Mouse (Mus musculus): ENCODE results near the gene Rpa1. TPM values are rescaled to one million over a fixed set of nuclear protein-coding genes. Genes with fewer than 3 reads are reported as not detected.
"Not testable (repeated sequence)": the region's sequence is repeated elsewhere in the genome, so short reads cannot be mapped to it uniquely, and the experiment has no call there.

Rpa1 gene
- 78.6 and 82.2 TPM in 2 replicates for polyA plus RNA-seq (2015; fragmentation: Nextera tagmentation; extraction: Ambion mirVana)

DNA sequence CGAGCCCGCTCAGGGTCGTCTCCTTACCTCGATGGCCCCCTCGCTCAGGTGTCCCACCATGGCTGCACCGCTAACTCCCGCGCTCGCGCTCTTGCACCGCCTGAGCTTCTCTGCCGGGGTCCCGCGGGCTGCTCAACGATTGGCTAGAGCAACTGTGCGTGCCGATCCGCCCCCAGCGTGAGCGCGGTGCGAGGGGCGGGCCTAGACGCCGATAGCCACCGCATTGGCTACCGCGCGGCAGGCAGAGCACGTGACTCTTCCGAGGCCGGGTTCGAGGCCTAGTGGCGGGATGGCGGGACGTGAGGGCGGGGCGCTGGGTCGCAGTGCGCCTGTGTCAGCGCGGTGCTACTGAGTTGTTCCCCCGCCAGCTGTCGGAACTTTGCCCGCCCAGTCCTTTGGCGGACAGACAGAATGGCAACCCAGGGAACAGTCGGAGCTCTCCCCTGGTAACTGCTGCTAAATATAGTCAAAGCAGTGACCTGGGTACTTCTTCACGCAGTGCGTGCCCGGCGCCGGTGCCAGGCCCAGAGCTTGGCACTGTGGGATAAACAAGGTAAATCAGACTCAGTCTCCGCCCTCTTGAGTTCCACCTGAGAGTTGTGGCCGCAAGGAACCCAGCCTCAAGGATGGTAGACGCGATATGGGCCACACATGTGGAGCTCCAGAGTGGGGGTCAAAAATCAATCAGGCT, at the start of gene Rpa1, which contains the start of gene Smyd4:
Gene Rpa1 (minus strand): TSS at position 126 of the 691 bp plus-strand sequence.
Gene Smyd4 (plus strand): TSS at position 235 of the 691 bp plus-strand sequence.
- H3K4me2 ChIP-seq (ENCODE audit: low read depth, low read length): peak within 1 kb of the TSS; percentile 94
- peak within 1 kb of the TSS; percentile 80 for H3K27ac ChIP-seq (ENCODE audit: low read length)
- H3K4me1 ChIP-seq (ENCODE audit: control insufficient read depth, low read depth, low read length): peaks cover 29% of the 10 kb centered on the region
- peak within 1 kb of the TSS; percentile 91 for H3K9ac ChIP-seq (ENCODE audit: low read depth, low read length)
- under 1% methylated on average over 56 of the region's 56 CpGs for WGBS (ENCODE audit: insufficient replicate concordance)
- peak; percentile 100 for ATAC-seq (ENCODE audit: low read depth)
- H3K27me3 ChIP-seq (ENCODE audit: control insufficient read depth, insufficient read depth, low read depth, low read length): no peaks in the 10 kb centered on the region
- no peaks in the 10 kb centered on the region for H3K36me3 ChIP-seq (ENCODE audit: control insufficient read depth, insufficient read depth)
- peak within 1 kb of the TSS; percentile 81 for H3K4me3 ChIP-seq (ENCODE audit: low read depth, low read length)
- no peaks in the 10 kb centered on the region for H3K9me3 ChIP-seq (replicated peaks; ENCODE audit: control insufficient read depth, low read length)

DNA sequence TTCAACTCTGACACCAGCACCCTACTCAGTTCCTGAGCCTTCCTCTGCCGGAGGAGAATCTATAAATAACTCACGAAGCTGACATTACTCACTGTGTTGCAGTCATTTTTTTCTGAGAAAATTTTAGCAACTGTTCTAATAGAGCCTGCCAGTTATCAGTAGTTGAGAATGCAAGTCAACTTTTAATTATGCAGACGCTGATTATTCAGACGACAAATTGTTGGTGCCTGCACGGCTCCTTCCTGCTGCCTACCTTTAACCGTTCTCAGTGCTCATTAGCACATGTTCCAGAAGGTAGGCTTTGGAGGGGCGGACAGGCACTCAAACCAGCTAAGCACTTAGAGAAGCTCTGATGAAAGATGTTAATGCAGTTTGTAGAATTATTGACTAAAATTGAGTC, 49.3 kb upstream of the Rpa1 start:
- H3K27me3 ChIP-seq (ENCODE audit: control insufficient read depth, insufficient read depth, low read depth, low read length): no peaks in the 10 kb centered on the region
- H3K36me3 ChIP-seq (ENCODE audit: control insufficient read depth, insufficient read depth): no peaks in the 10 kb centered on the region
- whole genome bisulfite sequencing (ENCODE audit: insufficient replicate concordance): 55% methylated on average over 7 of the region's 7 CpGs
- H3K9me3 ChIP-seq (replicated peaks; ENCODE audit: control insufficient read depth, low read length): no peaks in the 10 kb centered on the region
- H3K4me3 ChIP-seq (ENCODE audit: low read depth, low read length): no peak overlapping the region
- no peak overlapping the region for H3K4me2 ChIP-seq (ENCODE audit: low read depth, low read length)
- no peaks in the 10 kb centered on the region; the same call in 1 of the 2 replicates for H3K4me1 ChIP-seq (ENCODE audit: control insufficient read depth, low read depth, low read length)
- H3K9ac ChIP-seq (ENCODE audit: low read depth, low read length): no peak overlapping the region
- H3K27ac ChIP-seq (ENCODE audit: low read length): no peak overlapping the region
- no peak for ATAC-seq (ENCODE audit: low read depth)

DNA sequence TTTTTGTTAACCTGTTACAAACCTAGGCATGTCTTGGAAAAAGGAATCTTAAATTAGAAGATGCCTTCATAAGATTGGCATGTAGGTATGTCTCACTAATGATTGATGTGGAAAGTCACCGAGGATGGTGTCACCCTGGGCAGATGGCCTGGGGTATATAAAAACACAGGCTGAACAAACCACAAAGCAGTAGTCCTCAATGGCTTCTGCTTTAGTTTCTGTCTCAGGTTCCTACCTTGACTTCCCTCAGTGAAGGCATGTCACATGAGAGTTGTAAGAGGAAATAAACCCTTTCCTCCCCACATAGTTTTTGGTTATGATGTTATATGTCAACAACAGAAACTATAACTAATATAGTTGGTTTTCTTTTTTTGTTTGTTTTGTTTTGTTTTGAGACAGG, 47.5 kb upstream of the Rpa1 start:
- Histone ChIP-seq H3K27me3 (ENCODE audit: control insufficient read depth, insufficient read depth, low read depth, low read length) (no peaks in the 10 kb centered on the region), H3K36me3 (ENCODE audit: control insufficient read depth, insufficient read depth) (no peaks in the 10 kb centered on the region), H3K4me2 (ENCODE audit: low read depth, low read length) (no peak overlapping the region), H3K27ac (ENCODE audit: low read length) (no peak overlapping the region), H3K9ac (ENCODE audit: low read depth, low read length) (no peak overlapping the region), H3K9me3 (replicated peaks; ENCODE audit: control insufficient read depth, low read length) (no peaks in the 10 kb centered on the region), H3K4me1 (ENCODE audit: control insufficient read depth, low read depth, low read length) (no peaks in the 10 kb centered on the region), H3K4me3 (ENCODE audit: low read depth, low read length) (no peak overlapping the region)
- 38% methylated on average over 1 of the region's 1 CpGs for WGBS (ENCODE audit: insufficient replicate concordance)
- ATAC-seq (ENCODE audit: low read depth): no peak

DNA sequence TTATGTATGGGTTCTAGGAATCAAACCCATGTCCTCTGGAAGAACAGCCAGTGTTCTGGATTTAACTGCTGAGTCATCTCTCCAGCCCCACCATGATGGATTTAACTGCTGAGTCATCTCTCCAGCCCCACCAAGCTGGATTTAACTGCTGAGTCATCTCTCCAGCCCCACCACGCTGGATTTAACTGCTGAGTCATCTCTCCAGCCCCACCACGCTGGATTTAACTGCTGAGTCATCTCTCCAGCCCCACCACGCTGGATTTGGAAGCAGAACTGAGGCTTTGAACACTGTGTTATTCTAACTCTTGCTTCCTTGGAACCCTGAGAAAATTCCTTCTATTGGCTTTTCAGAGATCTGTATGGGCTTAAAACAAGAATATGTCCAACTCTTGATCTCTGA, 35.4 kb upstream of the Rpa1 start:
- not testable (repeated sequence) for H3K27ac ChIP-seq (ENCODE audit: low read length); H3K4me3 ChIP-seq (ENCODE audit: low read depth, low read length); ATAC-seq (ENCODE audit: low read depth); H3K27me3 ChIP-seq (ENCODE audit: control insufficient read depth, insufficient read depth, low read depth, low read length); H3K9ac ChIP-seq (ENCODE audit: low read depth, low read length); H3K9me3 ChIP-seq (replicated peaks; ENCODE audit: control insufficient read depth, low read length); H3K36me3 ChIP-seq (ENCODE audit: control insufficient read depth, insufficient read depth); H3K4me1 ChIP-seq (ENCODE audit: control insufficient read depth, low read depth, low read length); H3K4me2 ChIP-seq (ENCODE audit: low read depth, low read length)
- WGBS (ENCODE audit: insufficient replicate concordance): 18% methylated on average over 3 of the region's 3 CpGs

DNA sequence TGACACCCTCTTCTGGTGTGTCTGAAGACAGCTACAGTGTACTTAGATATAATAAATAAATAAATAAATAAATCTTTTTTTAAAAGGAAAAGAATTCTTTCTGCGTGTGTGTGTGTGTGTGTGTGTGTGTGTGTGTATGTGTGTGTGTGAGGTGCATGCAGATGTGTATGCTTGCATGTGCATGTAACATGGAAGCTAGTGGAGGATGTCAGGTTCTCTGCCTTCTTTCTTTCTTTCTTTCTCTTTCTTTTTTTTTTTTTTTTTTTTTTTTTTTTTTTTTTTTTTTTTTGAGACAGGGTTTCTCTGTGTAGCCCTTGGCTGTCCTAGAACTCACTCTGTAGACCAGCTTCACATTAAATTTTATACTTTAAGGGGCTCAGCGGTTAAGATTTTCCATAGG, 30.7 kb upstream of the Rpa1 start:
- H3K36me3 ChIP-seq (ENCODE audit: control insufficient read depth, insufficient read depth); H3K9ac ChIP-seq (ENCODE audit: low read depth, low read length); H3K27me3 ChIP-seq (ENCODE audit: control insufficient read depth, insufficient read depth, low read depth, low read length); H3K4me1 ChIP-seq (ENCODE audit: control insufficient read depth, low read depth, low read length); H3K9me3 ChIP-seq (replicated peaks; ENCODE audit: control insufficient read depth, low read length); H3K4me3 ChIP-seq (ENCODE audit: low read depth, low read length); H3K27ac ChIP-seq (ENCODE audit: low read length); ATAC-seq (ENCODE audit: low read depth); H3K4me2 ChIP-seq (ENCODE audit: low read depth, low read length): not testable (repeated sequence)
- 74% methylated on average over 2 of the region's 2 CpGs for WGBS (ENCODE audit: insufficient replicate concordance)

DNA sequence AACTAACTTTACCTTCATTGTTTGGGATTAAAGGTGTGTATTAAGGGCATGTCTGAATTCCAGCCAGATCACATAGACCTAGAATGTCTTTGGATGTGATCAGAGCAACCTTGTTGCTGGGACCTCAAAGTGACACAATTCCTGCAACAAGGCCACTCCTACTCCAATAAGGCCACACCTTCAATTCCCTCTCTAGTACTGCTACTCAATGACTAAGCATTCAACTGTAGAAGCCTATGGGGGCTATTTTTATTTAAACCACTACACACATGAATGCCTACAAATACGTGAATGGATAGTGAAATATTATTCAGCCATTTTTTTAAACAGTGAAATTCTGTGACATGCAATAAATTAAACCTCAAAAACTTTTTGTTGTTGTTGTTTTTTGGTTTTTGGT, 29.0 kb upstream of the Rpa1 start:
- H3K27me3 ChIP-seq (ENCODE audit: control insufficient read depth, insufficient read depth, low read depth, low read length): no peaks in the 10 kb centered on the region
- no peak overlapping the region for H3K27ac ChIP-seq (ENCODE audit: low read length)
- H3K4me3 ChIP-seq (ENCODE audit: low read depth, low read length): no peak overlapping the region
- no peak overlapping the region for H3K4me2 ChIP-seq (ENCODE audit: low read depth, low read length)
- WGBS (ENCODE audit: insufficient replicate concordance): 29% methylated on average over 1 of the region's 1 CpGs
- no peaks in the 10 kb centered on the region; the same call in 1 of the 2 replicates for H3K4me1 ChIP-seq (ENCODE audit: control insufficient read depth, low read depth, low read length)
- ATAC-seq (ENCODE audit: low read depth): peak; percentile 53; the same call in 1 of the 2 replicates
- no peak overlapping the region for H3K9ac ChIP-seq (ENCODE audit: low read depth, low read length)
- no peaks in the 10 kb centered on the region for H3K36me3 ChIP-seq (ENCODE audit: control insufficient read depth, insufficient read depth)
- H3K9me3 ChIP-seq (replicated peaks; ENCODE audit: control insufficient read depth, low read length): no peaks in the 10 kb centered on the region

DNA sequence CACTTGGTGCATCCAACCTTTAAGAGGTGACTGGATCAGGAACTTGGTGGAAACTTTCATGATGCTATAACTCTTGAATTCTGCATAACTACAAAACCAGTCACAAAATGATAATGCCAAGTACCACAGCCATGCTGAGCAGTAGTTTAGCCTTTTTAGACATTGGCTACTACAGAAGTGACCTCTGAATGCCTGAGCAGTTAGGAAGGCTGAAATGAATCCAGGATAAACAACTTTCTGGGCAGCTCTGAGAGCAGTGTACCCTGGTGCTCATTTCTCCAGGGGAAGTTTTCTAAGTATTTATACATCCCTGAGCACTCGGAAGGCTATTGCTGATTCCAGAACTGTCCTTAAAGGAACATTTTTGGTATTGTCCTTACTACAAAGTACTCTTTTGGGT, 7.4 kb upstream of the Rpa1 start:
- Histone ChIP-seq H3K27me3 (ENCODE audit: control insufficient read depth, insufficient read depth, low read depth, low read length) (no peaks in the 10 kb centered on the region), H3K4me3 (ENCODE audit: low read depth, low read length) (no peak overlapping the region), H3K4me2 (ENCODE audit: low read depth, low read length) (no peak overlapping the region), H3K9me3 (replicated peaks; ENCODE audit: control insufficient read depth, low read length) (no peaks in the 10 kb centered on the region), H3K27ac (ENCODE audit: low read length) (no peak overlapping the region), H3K9ac (ENCODE audit: low read depth, low read length) (no peak overlapping the region), H3K4me1 (ENCODE audit: control insufficient read depth, low read depth, low read length) (peaks cover 2% of the 10 kb centered on the region), H3K36me3 (ENCODE audit: control insufficient read depth, insufficient read depth) (no peaks in the 10 kb centered on the region)
- ATAC-seq (ENCODE audit: low read depth): no peak
- 86% methylated on average over 1 of the region's 1 CpGs for WGBS (ENCODE audit: insufficient replicate concordance)

DNA sequence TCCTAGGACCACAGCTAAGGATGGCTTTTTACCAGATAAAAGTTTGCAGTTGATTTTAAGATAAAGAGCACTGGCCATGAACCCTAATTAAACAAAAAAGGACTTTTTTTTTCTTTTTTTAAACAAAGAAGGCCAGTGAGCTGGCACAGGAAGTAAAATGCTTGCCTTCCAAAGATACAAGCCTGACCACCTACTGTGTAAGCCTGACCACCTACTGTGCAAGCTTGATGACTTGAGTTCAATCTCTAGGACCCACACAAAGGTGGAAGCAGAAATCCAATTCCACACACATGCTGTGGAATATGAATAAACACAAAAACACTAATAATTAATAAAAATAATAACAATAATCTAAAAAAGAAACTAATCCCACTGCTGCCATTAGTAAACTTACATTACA, 3.1 kb upstream of the Rpa1 start:
- Histone ChIP-seq H3K4me3 (ENCODE audit: low read depth, low read length) (no peak overlapping the region), H3K4me1 (ENCODE audit: control insufficient read depth, low read depth, low read length) (peaks cover 21% of the 10 kb centered on the region), H3K36me3 (ENCODE audit: control insufficient read depth, insufficient read depth) (no peaks in the 10 kb centered on the region), H3K9ac (ENCODE audit: low read depth, low read length) (no peak overlapping the region), H3K4me2 (ENCODE audit: low read depth, low read length) (no peak overlapping the region), H3K9me3 (replicated peaks; ENCODE audit: control insufficient read depth, low read length) (no peaks in the 10 kb centered on the region), H3K27me3 (ENCODE audit: control insufficient read depth, insufficient read depth, low read depth, low read length) (no peaks in the 10 kb centered on the region), H3K27ac (ENCODE audit: low read length) (no peak overlapping the region)
- no peak for ATAC-seq (ENCODE audit: low read depth)

DNA sequence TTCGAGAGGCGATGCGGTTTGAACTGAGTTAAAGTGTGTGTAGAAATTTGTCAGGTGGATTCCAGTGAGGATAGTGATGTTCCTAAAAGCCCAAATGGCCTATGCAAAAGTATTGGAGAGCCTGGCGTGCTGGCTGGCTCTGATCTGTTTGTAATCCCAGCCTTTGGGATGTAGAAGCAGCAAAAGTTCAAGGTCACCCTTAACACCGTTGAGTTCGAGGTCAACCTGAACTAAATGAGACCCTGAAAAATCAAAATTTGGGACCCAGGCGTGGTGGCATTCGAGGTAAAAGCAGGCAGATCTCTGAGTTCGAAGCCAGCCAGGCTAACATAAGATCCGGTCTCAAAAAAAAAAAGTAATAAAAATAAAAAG, 752 bp upstream of the Rpa1 start:
- Histone ChIP-seq H3K4me1 (ENCODE audit: control insufficient read depth, low read depth, low read length) (peaks cover 27% of the 10 kb centered on the region), H3K27me3 (ENCODE audit: control insufficient read depth, insufficient read depth, low read depth, low read length) (no peaks in the 10 kb centered on the region), H3K4me2 (ENCODE audit: low read depth, low read length) (peak overlapping the region; percentile 94), H3K9me3 (replicated peaks; ENCODE audit: control insufficient read depth, low read length) (no peaks in the 10 kb centered on the region), H3K9ac (ENCODE audit: low read depth, low read length) (peak overlapping the region; percentile 78), H3K27ac (ENCODE audit: low read length) (peak overlapping the region; percentile 80), H3K4me3 (ENCODE audit: low read depth, low read length) (peak overlapping the region; percentile 81), H3K36me3 (ENCODE audit: control insufficient read depth, insufficient read depth) (no peaks in the 10 kb centered on the region)
- ATAC-seq (ENCODE audit: low read depth): no peak
- WGBS (ENCODE audit: insufficient replicate concordance): 41% methylated on average over 10 of the region's 10 CpGs

All from liver, embryonic 16.5 days (tissue).